Mouse (Mus musculus) small intestine, adult 2 months (tissue): ENCODE measurements around the gene Map4k5.

Experiments used
- CTCF ChIP-seq: fragments of 200-500 bp; IDR thresholded peaks from 2 replicates; pipeline ENCODE4 v1.5.1; 2012; ENCODE audit warnings: low read depth, mild to moderate bottlenecking, control low read depth, inconsistent platforms, low read length, moderate library complexity, mixed read lengths; ENCODE audit not compliant: insufficient replicate concordance, insufficient read length; ENCODE audit errors: extremely low read depth
- POLR2A ChIP-seq: fragments of 200-500 bp; IDR thresholded peaks from 2 replicates; pipeline ENCODE4 v1.6.1; 2012; ENCODE audit warnings: low read depth, mild to moderate bottlenecking, control low read depth, inconsistent platforms, low read length, moderate library complexity

GRCm38 (mm10) chr12:69781935-69782650 is 110.9 kb downstream of the Map4k5 start:
- TF ChIP-seq CTCF (no peak), POLR2A (no peak)
